Mouse (Mus musculus): ENCODE measurements around the gene Gm11077.

Gene Gm11077

DNA sequence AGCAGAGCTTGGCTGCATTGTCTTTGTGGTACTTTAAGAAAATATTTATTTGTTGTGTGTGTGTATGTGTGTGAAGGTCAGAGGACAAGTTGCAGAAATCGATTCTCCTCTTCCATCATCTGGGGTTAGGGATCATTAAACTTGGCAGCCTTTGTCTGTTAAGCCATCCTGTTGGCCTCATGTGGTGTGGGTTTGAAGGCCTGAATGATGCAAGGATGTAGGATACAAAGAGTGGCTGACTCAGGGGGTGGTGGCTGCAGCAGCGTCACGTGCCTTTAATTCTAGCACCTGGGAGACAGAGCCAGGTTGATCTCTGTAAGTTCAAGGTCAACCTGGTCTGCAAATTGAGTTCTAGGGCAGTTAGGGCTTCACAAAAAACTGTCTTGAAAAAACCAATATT, 16.5 kb downstream of the Gm11077 start:
- DNase-seq (ENCODE audit: low spot score in 2 of 2) = no peak

- DNase-seq (ENCODE audit: low spot score in 2 of 2) = no peak
Observed at GRCm38 (mm10) chr6:140747591-140747990, 18.5 kb downstream of the Gm11077 start.

DNA sequence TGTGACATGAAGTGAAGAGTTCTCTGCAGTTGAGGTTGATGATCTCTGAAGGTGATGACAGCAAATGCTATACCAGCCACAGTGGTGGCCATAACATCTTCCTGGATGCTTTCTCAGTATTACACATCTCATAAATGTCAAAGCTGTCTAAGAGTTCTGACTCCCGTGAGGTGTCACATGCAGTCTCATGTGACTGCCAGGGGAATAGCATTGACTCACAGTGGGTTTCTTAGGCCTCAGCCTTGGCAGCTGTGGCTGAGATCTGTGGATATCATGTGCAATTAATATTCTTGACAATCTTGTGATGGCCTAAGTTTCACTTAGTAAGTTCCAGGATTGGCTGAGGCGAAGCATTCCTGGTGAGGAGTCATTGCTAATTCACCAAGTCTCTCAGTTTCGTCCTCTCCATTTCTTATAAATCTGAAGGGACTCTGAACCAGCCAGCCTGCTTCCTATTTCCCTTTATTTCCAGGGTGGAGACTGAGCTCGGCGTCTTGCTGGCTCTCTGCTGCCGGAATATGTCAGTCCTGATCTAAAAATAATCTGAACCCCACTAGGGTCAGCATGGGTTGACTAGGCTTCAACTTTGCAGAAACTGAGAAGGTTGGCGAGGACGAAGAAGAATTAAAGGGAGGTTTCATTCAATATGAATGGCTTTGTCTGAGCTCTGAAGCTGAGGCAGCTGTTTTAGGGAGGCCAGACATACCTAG, 21.4 kb downstream of the Gm11077 start:
- no peak for DNase-seq (ENCODE audit: low spot score in 2 of 2)

- DNase-seq (ENCODE audit: low spot score in 2 of 2) = peak in 1 of 2 experiments; percentile 31
Observed at GRCm38 (mm10) chr6:140766365-140766764, 37.3 kb downstream of the Gm11077 start.

GRCm38 (mm10) chr6:140767237-140767636, 38.2 kb downstream of the Gm11077 start:
- no peak for DNase-seq (ENCODE audit: low spot score in 2 of 2)

GRCm38 (mm10) chr6:140768180-140768579, 39.1 kb downstream of the Gm11077 start:
- no peak for DNase-seq (ENCODE audit: low spot score in 2 of 2)

GRCm38 (mm10) chr6:140768859-140769640, 40.0 kb downstream of the Gm11077 start:
- no peak for DNase-seq (ENCODE audit: low spot score in 2 of 2)

DNA sequence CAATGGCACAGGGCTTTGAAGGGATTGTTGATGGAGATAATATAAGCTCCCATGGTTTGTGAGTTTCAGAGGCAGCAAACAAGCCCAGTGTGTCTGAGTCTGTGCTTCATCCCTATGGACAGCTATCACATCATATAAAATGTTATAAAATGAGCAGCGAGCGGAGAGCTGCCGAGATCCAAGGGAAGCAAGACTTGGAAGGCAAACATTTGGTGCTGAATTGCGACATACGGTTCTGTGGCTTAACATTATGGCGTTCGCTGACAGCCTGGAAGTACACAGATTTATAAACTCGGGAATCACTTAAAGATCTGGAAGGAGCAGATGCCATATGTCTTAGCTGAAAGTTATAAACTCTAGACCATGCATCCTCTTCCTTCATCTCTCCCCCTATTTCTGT, 47.2 kb downstream of the Gm11077 start:
- no peak for DNase-seq (ENCODE audit: low spot score in 2 of 2)

DNA sequence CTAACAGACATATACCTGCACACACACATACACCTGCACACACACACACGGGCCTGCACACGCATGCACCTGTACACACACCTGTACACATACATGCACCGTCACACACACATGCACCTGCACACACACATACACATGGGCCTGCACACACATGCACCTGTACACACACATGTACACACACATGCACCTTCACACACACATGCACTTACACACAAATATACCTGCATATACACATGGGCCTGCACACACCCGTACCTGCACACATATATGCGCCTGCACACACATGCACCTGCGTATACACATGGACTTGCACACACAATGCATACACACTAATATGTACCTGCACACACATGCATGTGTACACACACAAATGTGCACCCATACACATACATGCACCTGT, 53.4 kb downstream of the Gm11077 start:
- no peak for DNase-seq (ENCODE audit: low spot score in 2 of 2)

- no peak for DNase-seq (ENCODE audit: low spot score in 2 of 2)
Observed at GRCm38 (mm10) chr6:140786058-140786457, 57.0 kb downstream of the Gm11077 start.

GRCm38 (mm10) chr6:140789850-140790249, 60.8 kb downstream of the Gm11077 start:
- no peak for DNase-seq (ENCODE audit: low spot score in 2 of 2)

- no peak for DNase-seq (ENCODE audit: low spot score in 2 of 2)
Observed at GRCm38 (mm10) chr6:140793676-140794262, 64.7 kb downstream of the Gm11077 start.

DNA sequence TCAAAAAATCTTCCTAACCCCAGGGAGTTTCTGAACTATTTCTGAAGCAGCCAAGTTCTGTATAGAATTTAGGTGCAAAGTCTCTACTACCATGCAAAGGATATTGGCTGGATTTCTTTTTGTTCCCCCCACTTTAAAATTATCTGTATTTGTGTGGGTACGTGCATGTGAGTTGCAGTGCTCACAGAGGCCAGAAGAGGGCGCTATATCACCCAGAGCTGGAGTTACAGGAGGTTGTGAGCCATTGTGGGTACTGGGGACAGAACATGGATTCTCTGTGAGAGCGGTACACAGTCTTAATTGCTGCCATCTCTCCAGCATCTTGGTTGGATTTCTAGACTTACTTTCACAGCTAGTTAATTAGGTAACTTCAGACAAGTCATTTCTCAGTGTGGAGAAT, 69.8 kb downstream of the Gm11077 start:
- DNase-seq (ENCODE audit: low spot score in 2 of 2) = no peak

DNA sequence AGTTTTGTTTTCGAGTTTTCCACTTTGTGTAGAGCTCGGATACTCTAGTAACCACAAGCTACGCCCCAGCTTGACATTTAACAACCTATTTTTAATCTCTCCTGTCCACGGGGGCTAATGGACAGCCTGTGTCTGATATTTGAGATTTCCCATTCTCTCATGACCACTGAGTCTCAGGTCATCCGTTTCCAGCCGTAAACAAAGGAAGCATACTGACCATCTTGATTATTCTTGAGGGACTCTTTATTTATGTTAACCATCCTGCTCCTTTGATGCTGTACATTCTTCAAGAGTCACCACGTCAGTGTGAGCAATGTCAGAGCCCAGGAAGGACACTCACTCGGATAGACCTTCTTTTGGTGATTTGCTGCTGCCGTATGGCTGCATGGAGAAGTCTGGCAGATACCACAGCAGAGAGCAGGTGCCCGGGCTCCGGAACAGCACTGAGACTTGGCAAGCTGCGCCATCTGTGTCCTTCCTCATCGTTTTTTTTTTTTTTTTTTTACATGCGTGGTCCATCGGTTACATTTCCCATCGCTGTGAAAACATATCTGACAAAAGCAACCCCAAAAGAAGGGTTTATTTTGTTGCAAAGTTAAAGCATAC, 70.5 kb downstream of the Gm11077 start:
- no peak for DNase-seq (ENCODE audit: low spot score in 2 of 2)

- DNase-seq (ENCODE audit: low spot score in 2 of 2) = no peak
Observed at GRCm38 (mm10) chr6:140800587-140800986, 71.5 kb downstream of the Gm11077 start.

Data from frontal cortex, postnatal 25 days (tissue).